Mouse (Mus musculus): ENCODE results near the gene Kynu.

Gene Kynu

GRCm38 (mm10) chr2:43555062-43555888 is at the start of gene Kynu:
Gene Kynu, plus strand, starts transcription at chr2:43555329.
- peak; percentile 54 for DNase-seq (ENCODE audit: low read depth, low spot score)

GRCm38 (mm10) chr2:43506182-43506581 is 48.9 kb upstream of the Kynu start:
- DNase-seq (ENCODE audit: low read depth, low spot score): no peak

- no peak for DNase-seq (ENCODE audit: low read depth, low spot score)
Observed at GRCm38 (mm10) chr2:43513852-43514251, 41.3 kb upstream of the Kynu start.

- DNase-seq (ENCODE audit: low read depth, low spot score): no peak
Observed at GRCm38 (mm10) chr2:43534417-43534816, 20.7 kb upstream of the Kynu start.

- no peak for DNase-seq (ENCODE audit: low read depth, low spot score)
Observed at GRCm38 (mm10) chr2:43542615-43543014, 12.5 kb upstream of the Kynu start.

GRCm38 (mm10) chr2:43545665-43546064 is 9.5 kb upstream of the Kynu start:
- no peak for DNase-seq (ENCODE audit: low read depth, low spot score)

GRCm38 (mm10) chr2:43546448-43546847 is 8.7 kb upstream of the Kynu start:
- DNase-seq (ENCODE audit: low read depth, low spot score): no peak

- no peak for DNase-seq (ENCODE audit: low read depth, low spot score)
Observed at GRCm38 (mm10) chr2:43554216-43554615, 913 bp upstream of the Kynu start.

GRCm38 (mm10) chr2:43555889-43556285 is 758 bp downstream of the Kynu start:
- no peak for DNase-seq (ENCODE audit: low read depth, low spot score)

GRCm38 (mm10) chr2:43556985-43557384 is 1.9 kb downstream of the Kynu start:
- DNase-seq (ENCODE audit: low read depth, low spot score): no peak

- no peak for DNase-seq (ENCODE audit: low read depth, low spot score)
Observed at GRCm38 (mm10) chr2:43561209-43561608, 6.1 kb downstream of the Kynu start.

GRCm38 (mm10) chr2:43562779-43563178 is 7.7 kb downstream of the Kynu start:
- no peak for DNase-seq (ENCODE audit: low read depth, low spot score)

- peak; percentile 30 for DNase-seq (ENCODE audit: low read depth, low spot score)
Observed at GRCm38 (mm10) chr2:43568406-43568805, 13.3 kb downstream of the Kynu start.

- no peak for DNase-seq (ENCODE audit: low read depth, low spot score)
Observed at GRCm38 (mm10) chr2:43573526-43573925, 18.4 kb downstream of the Kynu start.

GRCm38 (mm10) chr2:43583243-43583812 is 28.2 kb downstream of the Kynu start:
- peak; percentile 13 for DNase-seq (ENCODE audit: low read depth, low spot score)

GRCm38 (mm10) chr2:43585508-43585907 is 30.4 kb downstream of the Kynu start:
- DNase-seq (ENCODE audit: low read depth, low spot score): no peak

- DNase-seq (ENCODE audit: low read depth, low spot score): no peak
Observed at GRCm38 (mm10) chr2:43587832-43588231, 32.7 kb downstream of the Kynu start.

- no peak for DNase-seq (ENCODE audit: low read depth, low spot score)
Observed at GRCm38 (mm10) chr2:43592001-43592704, 37.0 kb downstream of the Kynu start.

GRCm38 (mm10) chr2:43613571-43613970 is 58.4 kb downstream of the Kynu start:
- DNase-seq (ENCODE audit: low read depth, low spot score): peak; percentile 73

GRCm38 (mm10) chr2:43621140-43621539 is 66.0 kb downstream of the Kynu start:
- DNase-seq (ENCODE audit: low read depth, low spot score): no peak

- peak; percentile 25 for DNase-seq (ENCODE audit: low read depth, low spot score)
Observed at GRCm38 (mm10) chr2:43622844-43623243, 67.7 kb downstream of the Kynu start.

- DNase-seq (ENCODE audit: low read depth, low spot score): no peak
Observed at GRCm38 (mm10) chr2:43631786-43632185, 76.7 kb downstream of the Kynu start.

- no peak for DNase-seq (ENCODE audit: low read depth, low spot score)
Observed at GRCm38 (mm10) chr2:43636498-43636897, 81.4 kb downstream of the Kynu start.

Measured in R1 (cell line).